Mouse (Mus musculus) forebrain, embryonic 11.5 days (tissue): ENCODE measurements at regions not wholly inside any gene's neighbourhood (a gene's known extent, or its start where the extent isn't known, plus 50 kb on each side); places are given as distances from the start of the nearest gene placed in this dataset.
A peak's percentile ranks its signal among the peaks of the same experiment; 100 is the strongest.

ENCODE experiments used
- ATAC-seq: fragments of 200-750 bp; cut with Nextera tagmentation; replicated peaks from 2 replicates; pipeline ENCODE4 v1.8.0; 2017; ENCODE audit warnings: moderate TSS enrichment; ENCODE audit not compliant: low FRiP score
- DNase-seq: peaks from one replicate; pipeline ENCODE4 v3.0.0-alpha.2; 2017; ENCODE audit warnings: low spot score
- H3K27ac ChIP-seq: fragments of 300-500 bp; sonication (generic); 2 replicates; pipeline ENCODE4 v1.5.1; 2014; ENCODE audit warnings: low read depth, low read length
- H3K27me3 ChIP-seq: fragments of 300-500 bp; sonication (generic); 2 replicates; pipeline ENCODE4 v1.6.1; 2014; ENCODE audit warnings: mild to moderate bottlenecking, low read length, mixed read lengths; ENCODE audit not compliant: control insufficient read depth, insufficient read depth
- H3K36me3 ChIP-seq: fragments of 300-500 bp; sonication (generic); 2 replicates; pipeline ENCODE4 v1.6.1; 2014; ENCODE audit warnings: mild to moderate bottlenecking, low read length, moderate library complexity, mixed read lengths; ENCODE audit not compliant: control insufficient read depth, insufficient read depth
- H3K4me1 ChIP-seq: fragments of 300-500 bp; sonication (generic); replicated peaks from 2 replicates; pipeline ENCODE4 v1.6.1; 2014; ENCODE audit warnings: low read length, mixed read lengths; ENCODE audit not compliant: control insufficient read depth, insufficient read depth
- H3K4me2 ChIP-seq: fragments of 300-500 bp; sonication (generic); 2 replicates; pipeline ENCODE4 v1.6.1; 2014; ENCODE audit warnings: low read depth, mild to moderate bottlenecking, low read length, moderate library complexity, mixed read lengths; ENCODE audit not compliant: severe bottlenecking
- H3K4me3 ChIP-seq: fragments of 300-500 bp; sonication (generic); 2 replicates; pipeline ENCODE4 v1.5.1; 2014; ENCODE audit warnings: low read depth, low read length
- H3K9ac ChIP-seq: fragments of 300-500 bp; sonication (generic); 2 replicates; pipeline ENCODE4 v1.6.1; 2014; ENCODE audit warnings: low read length
- H3K9me3 ChIP-seq: fragments of 300-500 bp; sonication (generic); 2 replicates; pipeline ENCODE4 v1.6.1; 2016; ENCODE audit warnings: low read length, mixed read lengths; ENCODE audit not compliant: control insufficient read depth
- WGBS: fragments of 180-500 bp; shearing (Covaris S2); extraction: QIAGEN DNeasy Blood & Tissue Kit; methylation state at CpG from one replicate; pipeline ENCODE4 v1.1.7; 2014; 5-methylcytosine and 5-hydroxymethylcytosine counted together

DNA sequence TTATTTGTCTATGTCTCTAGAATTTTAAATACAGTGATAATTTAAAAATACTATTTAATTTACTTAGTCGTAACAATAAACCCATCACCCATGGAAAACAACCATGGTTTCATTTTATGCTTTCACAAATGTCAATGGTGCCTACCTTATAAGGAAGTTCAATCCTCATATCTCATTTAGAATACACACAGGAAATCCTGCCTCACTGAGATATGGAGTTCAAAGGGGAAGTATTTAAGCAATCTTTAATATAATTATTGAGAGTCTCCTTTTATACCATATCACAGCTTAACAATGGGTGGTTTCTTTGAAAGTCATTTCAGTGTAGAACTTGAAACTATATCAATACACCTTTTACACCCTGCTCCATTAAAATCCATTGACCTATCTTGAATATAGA, 86.0 kb upstream of the Maf start:
- no peak for DNase-seq
- no peak for ATAC-seq
- Histone ChIP-seq H3K36me3 (no peaks in the 10 kb centered on the region), H3K9me3 (no peaks in the 10 kb centered on the region), H3K27me3 (no peaks in the 10 kb centered on the region), H3K4me3 (no peak overlapping the region), H3K27ac (no peak overlapping the region), H3K4me2 (no peak overlapping the region), H3K9ac (no peak overlapping the region), H3K4me1 (no peaks in the 10 kb centered on the region)
- 80% methylated on average over 1 of the region's 1 CpGs for WGBS

DNA sequence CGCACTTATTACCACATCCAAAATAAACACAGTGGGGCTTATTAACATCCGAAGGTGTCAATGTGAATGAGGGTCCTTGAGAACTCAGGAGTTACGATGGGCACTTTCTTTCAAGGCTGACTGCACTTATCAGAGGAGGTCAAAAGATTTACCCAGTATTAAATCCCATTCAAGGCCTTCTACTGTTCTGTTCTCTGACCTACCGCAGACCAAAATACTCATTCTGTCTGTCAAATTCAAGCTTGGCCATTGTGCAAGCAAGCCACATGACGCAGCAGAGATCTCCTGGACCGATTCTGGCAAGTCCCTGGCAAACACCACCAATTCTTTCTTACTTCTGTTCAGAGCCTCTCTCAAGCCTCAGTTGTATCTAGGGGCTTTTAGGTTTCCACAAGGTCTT, 80.8 kb upstream of the Maf start:
- DNase-seq (no peak), ATAC-seq (no peak)
- WGBS, result 37% methylated on average over 6 of the region's 6 CpGs
- no peak overlapping the region for H3K27ac ChIP-seq
- H3K4me2 ChIP-seq, result no peak overlapping the region
- no peak overlapping the region for H3K4me3 ChIP-seq
- no peak overlapping the region for H3K9ac ChIP-seq
- H3K9me3 ChIP-seq, result no peaks in the 10 kb centered on the region
- no peaks in the 10 kb centered on the region for H3K36me3 ChIP-seq
- no peaks in the 10 kb centered on the region for H3K27me3 ChIP-seq
- no peaks in the 10 kb centered on the region for H3K4me1 ChIP-seq

DNA sequence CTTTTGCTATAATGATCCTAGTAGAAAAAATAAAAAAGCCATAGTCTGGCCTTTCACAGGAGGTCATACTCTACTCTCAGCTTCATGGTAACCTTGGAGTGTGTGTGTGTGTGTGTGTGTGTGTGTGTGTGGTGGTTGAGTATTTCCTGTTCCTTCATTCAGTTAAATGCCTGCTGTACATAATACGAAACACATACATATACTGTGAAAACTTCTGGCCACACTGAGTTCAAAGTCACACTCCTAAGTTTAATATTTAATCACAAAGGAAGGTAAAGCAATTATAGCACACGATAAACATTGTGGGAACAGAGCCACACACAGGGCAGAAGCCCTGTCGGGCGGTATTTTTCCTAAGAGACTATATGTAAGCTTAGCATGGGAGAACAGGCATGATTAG, 78.6 kb upstream of the Maf start:
- Histone ChIP-seq H3K36me3 (no peaks in the 10 kb centered on the region), H3K4me3 (no peak overlapping the region), H3K4me1 (no peaks in the 10 kb centered on the region), H3K4me2 (no peak overlapping the region), H3K27ac (no peak overlapping the region), H3K9ac (no peak overlapping the region), H3K9me3 (no peaks in the 10 kb centered on the region), H3K27me3 (no peaks in the 10 kb centered on the region)
- 91% methylated on average over 4 of the region's 4 CpGs for WGBS
- DNase-seq (no peak), ATAC-seq (no peak)

DNA sequence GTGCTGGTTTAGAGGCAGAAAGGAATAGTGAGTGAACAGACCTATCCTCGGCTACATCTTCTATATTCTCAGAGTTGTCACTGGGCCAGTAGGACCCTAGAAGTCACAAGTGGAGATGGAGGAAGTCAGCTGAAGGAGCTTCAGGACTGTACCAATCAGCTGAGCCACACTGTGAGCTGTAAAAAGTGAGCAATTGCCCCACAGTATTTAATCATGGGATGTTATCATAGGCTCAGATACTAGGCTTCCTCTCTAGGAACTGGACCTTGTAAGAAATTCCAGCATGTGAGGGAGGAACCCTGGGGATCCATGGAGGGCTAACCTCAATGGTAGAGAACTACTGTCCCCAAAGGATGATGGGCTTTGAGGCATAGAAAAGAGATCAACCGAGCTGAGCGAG, 78.2 kb upstream of the Maf start:
- Histone ChIP-seq H3K9me3 (no peaks in the 10 kb centered on the region), H3K36me3 (no peaks in the 10 kb centered on the region), H3K4me1 (no peaks in the 10 kb centered on the region), H3K27ac (no peak overlapping the region), H3K27me3 (no peaks in the 10 kb centered on the region), H3K4me2 (no peak overlapping the region), H3K4me3 (no peak overlapping the region), H3K9ac (no peak overlapping the region)
- WGBS, result 94% methylated on average over 3 of the region's 3 CpGs
- ATAC-seq, result no peak
- DNase-seq, result no peak

DNA sequence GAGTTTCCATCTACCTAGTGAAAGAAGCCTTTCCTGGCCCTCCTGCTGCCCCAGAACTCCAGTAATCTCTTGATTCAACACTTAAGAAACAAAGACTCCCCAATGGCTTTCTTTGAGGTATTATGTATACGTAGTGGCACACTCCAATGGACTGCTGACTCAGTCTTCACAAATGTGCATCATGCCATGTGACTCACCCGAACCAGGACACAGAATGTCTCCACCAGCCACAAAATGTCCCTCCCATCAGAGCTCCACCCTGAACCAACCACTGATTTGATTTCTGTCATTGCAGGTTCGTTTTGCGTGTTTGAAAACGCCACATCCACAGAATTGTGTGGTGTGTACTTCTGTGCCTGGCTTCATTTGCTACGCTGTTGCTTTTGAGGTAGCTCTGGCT, 75.8 kb upstream of the Maf start:
- Histone ChIP-seq H3K27ac (no peak overlapping the region), H3K9me3 (no peaks in the 10 kb centered on the region), H3K4me1 (no peaks in the 10 kb centered on the region), H3K36me3 (no peaks in the 10 kb centered on the region), H3K27me3 (no peaks in the 10 kb centered on the region), H3K4me2 (no peak overlapping the region), H3K4me3 (no peak overlapping the region), H3K9ac (no peak overlapping the region)
- ATAC-seq, result no peak
- WGBS, result 85% methylated on average over 6 of the region's 6 CpGs
- no peak for DNase-seq

DNA sequence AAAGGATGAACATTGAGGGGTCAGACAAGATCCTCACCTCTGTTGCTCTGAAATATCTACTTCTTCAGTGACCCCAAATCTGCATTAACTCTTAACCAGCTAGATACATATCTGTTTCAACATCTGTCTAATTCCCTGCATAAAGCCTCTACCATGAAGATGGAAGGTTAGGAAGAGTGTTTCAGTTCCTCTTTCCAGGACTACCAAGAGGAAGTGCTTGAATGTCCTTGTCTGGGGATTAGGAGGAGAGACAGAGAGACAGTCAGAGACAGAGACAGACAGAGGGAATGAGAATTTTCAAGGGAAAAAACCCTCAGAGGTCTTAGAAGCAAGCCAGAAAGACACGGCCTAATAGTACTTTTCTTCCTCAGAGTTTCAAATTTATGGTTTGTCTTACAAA, 70.8 kb upstream of the Maf start:
- Histone ChIP-seq H3K4me3 (no peak overlapping the region), H3K4me1 (no peaks in the 10 kb centered on the region), H3K9ac (no peak overlapping the region), H3K4me2 (no peak overlapping the region), H3K9me3 (no peaks in the 10 kb centered on the region), H3K27ac (no peak overlapping the region), H3K36me3 (no peaks in the 10 kb centered on the region), H3K27me3 (no peaks in the 10 kb centered on the region)
- no peak for DNase-seq
- 97% methylated on average over 1 of the region's 1 CpGs for WGBS
- no peak for ATAC-seq

DNA sequence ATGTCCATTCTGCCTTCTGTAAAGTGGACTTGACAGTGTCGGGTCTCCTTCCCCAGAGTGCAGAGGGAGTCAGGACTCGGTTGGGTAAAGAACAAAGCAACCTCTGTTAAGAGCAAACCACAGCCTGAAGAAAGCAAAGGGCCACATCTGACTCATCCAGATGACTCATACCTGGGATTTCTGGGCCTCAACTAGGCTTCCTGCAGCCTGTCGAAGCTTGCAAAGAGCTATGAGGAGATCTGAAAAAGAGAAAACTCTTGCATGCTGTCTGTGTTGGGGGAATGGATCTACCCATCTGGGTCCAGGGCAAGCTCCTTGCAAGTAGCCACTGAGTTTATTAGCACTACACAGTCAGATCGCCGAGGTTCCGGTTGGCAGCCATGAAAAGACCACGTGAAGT, 63.5 kb upstream of the Maf start:
- peak; percentile 33 for DNase-seq
- Histone ChIP-seq H3K9ac (no peak overlapping the region), H3K4me1 (peaks cover 5% of the 10 kb centered on the region), H3K27me3 (no peaks in the 10 kb centered on the region), H3K27ac (no peak overlapping the region), H3K4me3 (no peak overlapping the region), H3K4me2 (no peak overlapping the region), H3K36me3 (no peaks in the 10 kb centered on the region), H3K9me3 (no peaks in the 10 kb centered on the region)
- ATAC-seq, result no peak
- 86% methylated on average over 7 of the region's 7 CpGs for WGBS

DNA sequence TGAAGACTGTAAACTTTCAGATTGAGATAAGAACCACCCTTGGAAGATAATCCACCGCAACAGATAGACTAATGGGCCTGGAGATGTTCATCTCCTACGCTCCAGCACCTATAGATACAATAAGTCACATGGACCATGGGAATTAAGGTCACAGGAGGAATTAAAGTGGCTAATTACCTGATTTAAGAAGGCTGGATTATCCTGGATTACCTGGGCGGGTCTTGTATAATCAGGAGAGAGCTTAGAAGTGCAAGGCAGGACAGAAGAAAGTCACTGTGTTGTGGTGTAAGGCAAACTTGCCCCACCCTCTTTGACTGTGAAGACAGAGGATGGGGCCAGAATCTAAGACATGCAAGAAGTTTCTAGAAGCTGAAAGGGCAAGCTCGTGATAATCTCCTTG, 61.0 kb upstream of the Maf start:
- Histone ChIP-seq H3K36me3 (no peaks in the 10 kb centered on the region), H3K9me3 (no peaks in the 10 kb centered on the region), H3K4me2 (no peak overlapping the region), H3K4me3 (no peak overlapping the region), H3K9ac (no peak overlapping the region), H3K4me1 (peaks cover 7% of the 10 kb centered on the region), H3K27ac (no peak overlapping the region), H3K27me3 (no peaks in the 10 kb centered on the region)
- DNase-seq, result peak; percentile 30
- 84% methylated on average over 4 of the region's 4 CpGs for WGBS
- no peak for ATAC-seq

DNA sequence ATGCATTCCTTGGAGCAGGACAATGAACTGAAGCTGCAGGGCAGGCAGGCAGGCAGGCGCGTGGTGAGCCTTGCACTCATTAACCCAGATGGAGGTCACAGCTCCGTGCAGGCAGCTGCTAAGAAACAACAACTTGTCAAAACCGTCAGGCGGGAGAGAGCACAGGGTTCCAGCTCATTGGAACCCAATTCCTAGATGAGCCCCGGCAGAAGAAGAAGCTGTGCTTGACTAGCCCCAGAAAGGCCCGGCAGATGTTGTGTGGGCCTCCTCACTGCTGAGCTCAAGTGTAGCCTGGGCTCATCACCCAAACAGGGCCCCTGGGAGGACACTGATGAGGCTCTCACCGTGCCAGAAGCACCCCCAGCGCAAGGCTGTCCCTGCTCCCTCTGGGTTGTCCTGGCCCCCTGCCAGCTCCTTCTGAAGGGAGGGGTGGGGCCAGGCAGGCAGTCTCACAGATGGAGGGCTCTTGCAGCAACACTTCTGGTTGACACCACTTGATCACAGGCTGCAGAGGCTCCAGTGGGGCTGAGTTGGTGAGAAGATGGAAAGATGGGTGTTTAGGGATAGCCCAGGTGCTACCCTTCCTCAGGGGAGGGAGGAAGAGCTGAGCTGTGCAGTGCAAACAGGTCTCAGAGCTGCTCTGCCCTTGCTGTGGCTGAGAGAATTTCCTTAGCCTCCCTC, 58.8 kb upstream of the Maf start:
- no peak overlapping the region for H3K4me2 ChIP-seq
- no peak overlapping the region for H3K9ac ChIP-seq
- no peaks in the 10 kb centered on the region for H3K27me3 ChIP-seq
- ATAC-seq (peak; percentile 44; the same call in 1 of the 2 replicates), DNase-seq (peak; percentile 58)
- H3K4me3 ChIP-seq, result no peak overlapping the region
- H3K27ac ChIP-seq, result no peak overlapping the region
- peaks cover 7% of the 10 kb centered on the region for H3K4me1 ChIP-seq
- no peaks in the 10 kb centered on the region for H3K36me3 ChIP-seq
- no peaks in the 10 kb centered on the region for H3K9me3 ChIP-seq
- 19% methylated on average over 9 of the region's 9 CpGs for WGBS
